Mouse (Mus musculus): ENCODE measurements around the gene Cdiptos.
A peak's percentile ranks its signal among the peaks of the same experiment; 100 is the strongest.

The Cdiptos gene

GRCm38 (mm10) chr7:126975493-126975892 is 405 bp downstream of the Cdiptos start:
- no peak for DNase-seq (ENCODE audit: low spot score)

DNA sequence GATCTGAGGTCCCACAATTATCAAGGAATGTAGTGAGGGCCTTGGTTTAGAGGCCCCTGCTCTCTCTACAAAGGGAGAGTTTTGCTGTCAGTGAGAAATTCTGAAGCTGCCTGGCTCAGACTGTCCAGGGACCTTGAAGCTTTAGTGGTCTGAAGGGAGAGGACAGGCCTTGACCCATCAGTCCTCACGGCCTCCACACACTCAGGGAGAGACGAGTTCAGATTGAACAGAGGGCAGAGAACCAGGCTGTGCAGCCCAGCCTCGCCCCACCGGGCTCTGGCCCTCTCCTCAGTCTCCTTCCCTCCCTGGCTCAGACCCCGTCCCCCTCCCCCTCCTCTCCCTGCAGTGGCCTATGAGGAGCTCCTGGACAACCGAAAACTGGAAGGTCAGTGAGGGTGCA is 8.5 kb downstream of the Cdiptos start:
- DNase-seq (ENCODE audit: low spot score): no peak

DNA sequence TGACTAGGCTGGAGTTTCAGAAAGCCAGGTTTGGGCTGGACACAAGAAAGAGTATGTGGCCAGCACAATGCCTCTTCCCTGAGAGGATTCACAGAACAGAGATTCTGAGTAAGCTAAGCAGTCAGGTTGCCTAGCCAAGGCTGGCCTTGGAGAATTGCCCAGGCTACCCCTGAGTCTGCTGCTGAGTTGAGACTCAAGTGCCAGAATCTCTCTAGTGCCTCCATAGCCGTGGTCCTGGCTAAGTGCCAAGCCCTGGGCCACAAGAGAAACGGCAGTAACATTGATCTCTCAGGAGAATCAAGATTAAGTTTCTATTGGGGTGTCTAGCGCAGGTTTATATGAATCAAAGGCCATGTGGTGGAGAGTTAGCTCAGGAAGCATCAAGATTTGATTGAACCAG is 10.3 kb downstream of the Cdiptos start:
- no peak for DNase-seq (ENCODE audit: low spot score)

DNA sequence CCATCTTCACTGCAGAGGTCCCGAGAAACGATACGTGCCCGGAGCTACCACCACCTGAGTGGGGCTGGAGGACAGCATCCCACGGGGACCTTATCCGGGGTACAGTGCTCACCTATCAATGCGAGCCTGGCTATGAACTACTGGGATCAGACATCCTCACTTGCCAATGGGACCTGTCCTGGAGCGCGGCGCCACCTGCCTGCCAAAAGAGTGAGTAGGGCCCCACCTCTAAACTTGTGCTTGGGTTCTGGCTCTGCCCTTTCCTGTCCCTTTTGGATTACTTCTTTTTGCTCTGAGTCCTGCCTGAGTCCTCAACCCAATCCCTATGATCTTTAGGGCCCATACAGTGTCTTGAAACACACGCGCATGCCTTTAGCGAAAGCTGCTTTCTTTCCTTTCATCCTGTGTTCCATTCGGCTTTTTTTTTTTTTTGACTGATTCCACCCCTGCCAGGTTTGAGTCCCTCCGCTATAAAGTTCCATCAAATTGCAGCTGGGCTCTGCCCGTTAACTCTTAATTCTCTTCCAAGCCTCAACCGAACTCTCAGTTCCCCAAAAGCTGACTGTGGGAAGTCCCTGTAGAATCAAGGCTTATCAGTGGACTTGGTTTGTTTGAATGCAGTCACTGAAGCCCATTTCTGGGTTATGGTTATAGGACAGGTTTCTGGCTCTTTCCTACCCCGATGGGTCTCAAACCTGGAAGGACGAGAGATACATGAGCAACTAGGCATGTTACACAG is 12.2 kb downstream of the Cdiptos start:
- no peak for DNase-seq (ENCODE audit: low spot score)

DNA sequence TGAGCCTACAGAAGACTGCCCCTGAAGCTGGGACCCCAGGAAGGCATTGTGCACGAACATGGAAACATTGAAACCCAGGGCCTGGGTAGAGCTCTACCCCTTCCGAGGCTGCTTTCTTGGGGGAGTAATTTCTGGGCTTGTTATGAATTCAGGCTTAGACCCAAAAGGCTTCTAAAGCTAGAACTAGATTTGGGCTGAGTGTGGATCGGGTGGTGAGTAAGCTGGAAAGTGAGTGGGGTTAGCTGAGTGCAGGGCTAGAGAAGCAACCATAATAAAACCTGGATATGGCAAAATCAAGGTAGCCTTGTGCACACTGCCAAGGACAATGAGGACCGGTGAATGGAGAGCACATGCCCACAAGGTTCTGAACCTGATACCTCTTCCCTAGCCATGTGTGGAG is 13.9 kb downstream of the Cdiptos start:
- no peak for DNase-seq (ENCODE audit: low spot score)

DNA sequence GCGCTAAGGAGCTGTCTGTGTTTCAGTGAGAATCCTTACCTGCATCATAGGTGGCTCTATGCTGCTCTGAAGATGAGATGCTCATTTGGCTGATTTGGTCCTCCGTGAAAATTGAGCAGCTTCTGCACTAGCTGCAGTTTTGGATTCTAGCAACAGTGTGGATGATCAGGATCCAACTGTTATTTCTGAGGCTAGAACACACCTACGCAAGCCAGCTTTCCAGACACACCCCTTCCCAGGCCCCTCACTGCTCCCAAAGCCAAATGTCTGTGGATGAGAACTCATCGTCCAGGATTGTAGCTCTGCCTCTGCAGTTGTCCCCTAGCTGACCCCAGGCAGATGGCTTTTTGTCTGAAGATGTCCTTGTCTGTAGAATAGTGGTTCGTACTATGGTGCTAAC is 14.8 kb downstream of the Cdiptos start:
- DNase-seq (ENCODE audit: low spot score): no peak

DNA sequence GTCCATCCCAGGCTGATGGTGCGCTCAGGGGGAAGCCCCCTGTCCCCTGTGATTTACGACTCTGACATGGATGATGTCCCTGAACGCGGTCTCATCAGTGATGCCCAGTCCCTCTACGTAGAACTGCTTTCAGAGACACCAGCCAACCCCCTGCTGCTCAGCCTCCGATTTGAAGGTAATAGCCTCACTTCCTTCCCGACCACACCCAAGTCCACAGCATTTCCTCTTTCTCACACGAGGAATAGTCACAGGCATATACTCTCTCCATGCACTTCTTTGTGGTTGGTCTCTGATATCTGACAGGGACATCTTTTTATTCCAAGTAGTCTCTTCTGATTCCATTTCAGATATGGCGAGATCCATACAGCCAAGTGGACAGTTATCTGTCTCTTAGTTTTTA is 16.1 kb downstream of the Cdiptos start:
- DNase-seq (ENCODE audit: low spot score): no peak

DNA sequence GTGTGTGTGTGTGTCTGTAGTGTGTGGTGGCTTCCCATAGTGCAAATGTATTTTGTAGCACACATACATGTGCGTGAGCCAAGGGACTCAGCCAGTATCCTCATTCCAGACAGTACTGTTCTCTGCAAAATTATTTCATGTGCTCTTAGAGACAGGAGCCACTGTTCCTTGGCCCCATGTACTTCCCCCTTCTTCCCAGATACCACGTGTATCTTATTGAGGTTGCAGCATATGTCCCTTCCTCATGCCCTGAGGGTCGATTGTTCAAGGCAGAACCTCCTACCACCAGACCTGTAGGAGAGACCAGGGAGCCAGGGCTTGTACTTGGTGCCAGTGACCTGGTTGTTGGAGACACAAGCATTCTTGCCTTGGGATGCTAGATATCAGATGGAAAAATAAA is 20.8 kb downstream of the Cdiptos start:
- no peak for DNase-seq (ENCODE audit: low spot score)

DNA sequence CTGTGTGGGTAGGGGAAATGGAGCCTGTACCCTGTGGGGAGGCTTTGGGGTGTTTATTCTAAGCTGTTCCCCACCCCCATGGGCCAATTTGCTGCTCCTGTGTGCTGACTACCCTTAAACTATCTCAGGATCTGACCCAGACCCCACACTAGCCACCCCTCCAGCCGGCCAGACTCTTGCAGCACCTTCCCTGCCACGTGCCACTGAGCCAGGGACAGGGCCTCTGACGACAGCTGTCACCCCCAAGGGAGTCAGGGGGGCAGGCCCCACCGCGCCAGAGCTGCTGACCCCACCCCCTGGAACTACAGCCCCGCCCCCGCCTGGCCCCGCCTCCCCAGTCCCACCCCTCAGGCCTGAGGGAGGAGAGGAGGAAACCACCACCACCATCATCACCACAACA is 23.3 kb downstream of the Cdiptos start:
- no peak for DNase-seq (ENCODE audit: low spot score)

GRCm38 (mm10) chr7:126951741-126952140 is 24.2 kb downstream of the Cdiptos start:
- DNase-seq (ENCODE audit: low spot score): no peak

DNA sequence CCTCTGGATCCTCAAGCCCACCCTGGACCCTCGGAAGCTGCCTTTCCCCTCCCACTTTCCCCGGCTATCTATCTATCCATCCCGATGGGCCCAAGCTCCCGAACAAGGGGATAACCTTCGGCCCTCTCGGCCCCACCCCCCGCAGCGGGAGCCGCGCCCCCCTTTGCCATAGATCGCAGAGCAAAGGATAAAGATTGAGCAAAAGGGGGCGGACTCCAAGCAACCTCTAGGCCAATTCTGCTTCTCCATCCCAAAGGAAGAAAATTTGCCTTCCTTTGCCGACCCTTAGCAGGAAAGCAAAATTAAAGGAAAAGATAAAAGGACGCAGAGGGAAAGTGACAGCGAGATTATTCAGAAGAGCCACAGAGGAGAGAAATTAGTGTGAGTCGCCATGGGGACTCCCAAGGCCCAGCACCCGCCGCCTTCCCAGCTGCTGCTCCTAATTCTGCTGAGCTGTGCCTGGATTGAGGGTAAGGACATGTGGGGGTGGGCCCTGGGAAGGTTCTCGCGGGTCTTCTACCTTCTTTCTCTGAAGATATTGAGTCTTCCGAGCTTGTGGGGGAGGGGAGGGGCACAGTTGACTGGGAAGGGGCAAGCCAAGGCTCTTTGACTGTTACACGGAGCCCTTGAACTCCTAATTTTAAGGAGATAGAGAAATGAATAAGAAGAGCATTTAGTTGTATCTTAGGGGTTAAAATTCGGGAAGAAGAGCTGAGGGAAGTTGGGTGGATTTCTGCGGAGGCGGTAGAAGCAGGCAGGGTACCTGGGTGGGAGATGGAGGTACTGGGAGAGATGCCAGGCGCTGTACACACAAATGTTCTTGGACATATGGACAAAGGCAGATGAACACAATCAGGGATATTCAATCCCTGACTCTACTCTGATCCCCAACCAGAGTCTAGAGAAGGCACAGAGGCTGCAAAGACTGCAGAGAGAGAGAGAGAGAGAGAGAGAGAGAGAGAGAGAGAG is 25.0 kb downstream of the Cdiptos start:
- DNase-seq (ENCODE audit: low spot score): no peak

GRCm38 (mm10) chr7:126949793-126950646 is 25.9 kb downstream of the Cdiptos start, which contains the start of gene Sez6l2:
TSS of gene Sez6l2 (plus strand) at chr7:126950563.
- peak; percentile 79 for DNase-seq (ENCODE audit: low spot score)

DNA sequence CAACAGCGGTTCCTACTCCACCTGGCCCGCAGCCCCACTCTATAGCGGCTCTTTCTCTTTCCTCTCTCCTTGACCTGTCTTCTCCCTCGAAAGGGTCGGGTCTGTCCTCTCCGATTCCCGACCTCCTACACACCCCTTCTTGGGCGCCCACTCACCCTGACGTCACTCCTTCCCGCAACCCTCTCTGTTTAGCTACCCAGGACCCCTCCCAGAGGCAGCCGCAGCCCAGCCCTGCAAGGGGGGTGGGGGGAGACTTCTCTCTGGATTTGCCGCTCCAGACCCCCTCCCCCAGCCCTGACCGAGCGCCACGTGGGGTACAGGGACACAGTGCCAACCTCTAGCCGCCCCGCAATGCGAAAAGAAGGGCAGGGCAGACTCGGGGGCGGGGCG is 26.5 kb downstream of the Cdiptos start, which contains the start of gene Asphd1:
Asphd1 (minus strand) TSS at position 180 of the 390 bp plus-strand sequence.
- DNase-seq (ENCODE audit: low spot score): no peak

GRCm38 (mm10) chr7:126948626-126949025 is 27.3 kb downstream of the Cdiptos start:
- DNase-seq (ENCODE audit: low spot score): no peak

- DNase-seq (ENCODE audit: low spot score): no peak
Observed at GRCm38 (mm10) chr7:126946530-126946929, 29.4 kb downstream of the Cdiptos start.

DNA sequence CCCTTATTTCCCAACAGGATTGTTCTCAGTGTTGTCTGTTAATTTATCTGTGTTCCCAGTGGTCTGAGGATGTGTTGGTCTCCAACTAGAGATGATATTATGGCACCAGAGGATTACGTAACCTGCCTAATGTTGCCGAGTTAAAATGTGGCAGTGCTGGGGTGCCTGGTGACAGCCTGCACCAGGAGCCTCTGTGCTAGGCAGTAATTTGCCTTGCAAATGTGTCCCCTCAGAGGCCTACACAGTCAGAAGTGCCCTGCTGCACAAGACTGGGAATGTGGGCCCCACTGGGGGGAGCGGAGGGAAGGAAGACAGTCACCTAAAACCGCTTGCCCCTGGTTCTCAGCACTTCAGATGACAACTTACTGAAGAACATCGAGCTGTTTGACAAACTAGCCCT is 34.1 kb downstream of the Cdiptos start:
- DNase-seq (ENCODE audit: low spot score): no peak

DNA sequence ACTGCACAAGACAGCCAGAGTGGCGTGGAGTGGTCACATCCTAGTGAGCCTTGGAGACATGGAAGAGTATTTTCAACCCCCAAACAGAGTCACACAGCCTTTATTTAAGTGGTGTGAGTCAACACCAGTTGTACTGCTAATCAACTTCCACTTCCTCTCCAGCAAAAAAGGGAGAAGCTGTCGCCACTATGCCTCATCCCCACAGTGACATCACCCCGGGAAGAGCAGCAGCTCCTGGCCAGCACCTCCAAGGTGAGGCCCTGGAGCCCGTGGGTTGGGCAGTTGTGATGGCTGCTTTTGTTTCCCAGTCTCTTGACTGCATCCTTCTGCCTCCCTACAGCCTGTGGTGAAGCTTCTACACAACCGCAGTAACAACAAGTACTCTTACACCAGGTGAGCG is 34.7 kb downstream of the Cdiptos start:
- no peak for DNase-seq (ENCODE audit: low spot score)

DNA sequence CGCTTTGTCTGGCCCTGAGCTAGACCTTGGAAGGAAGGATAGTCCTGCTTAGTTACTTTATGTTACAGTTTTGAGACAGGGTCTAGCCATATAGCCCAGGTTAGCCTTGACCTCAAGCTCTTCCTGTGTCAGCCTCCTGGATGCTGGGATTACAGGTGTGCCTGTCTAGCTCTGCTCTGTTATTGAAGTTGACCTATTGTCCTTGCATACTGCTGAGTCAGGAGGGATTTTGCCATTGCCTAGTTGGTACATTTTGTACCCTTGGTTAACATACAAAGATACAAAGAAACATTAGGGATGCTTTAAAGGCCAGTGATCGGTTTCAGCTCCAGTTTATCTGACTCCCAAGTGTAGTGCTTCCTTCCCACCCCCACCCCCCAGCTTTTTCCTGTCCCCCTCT is 43.2 kb downstream of the Cdiptos start:
- DNase-seq (ENCODE audit: low spot score): no peak

GRCm38 (mm10) chr7:126929046-126929445 is 46.9 kb downstream of the Cdiptos start:
- DNase-seq (ENCODE audit: low spot score): no peak

GRCm38 (mm10) chr7:126928384-126929037 is 47.4 kb downstream of the Cdiptos start, which contains the start of gene Kctd13:
TSS of gene Kctd13 (plus strand) at chr7:126928879.
- DNase-seq (ENCODE audit: low spot score): peak; percentile 94

GRCm38 (mm10) chr7:126926299-126926698 is 49.6 kb downstream of the Cdiptos start:
- no peak for DNase-seq (ENCODE audit: low spot score)
